30 mouse cellular contexts compared by ENCODE assay signal in genomic region chr5:108347843-108348242, GRCm38 (mm10). TPM values are rescaled to one million over a fixed set of nuclear protein-coding genes. Genes with fewer than 3 reads are reported as not detected.
DNase-seq lines count a peak whose midpoint lies in the region; ATAC-seq and TF ChIP-seq lines count a peak whose summit lies in the region.
"Had no signal": no experiment of that assay in that cellular context is flagged by ENCODE, and none has a peak within 500 bp of the region (broad histone marks: within the 10 kb centered on the region; RNA-seq: fewer than 3 reads in every experiment).

No protein-coding gene starts in this region.

- no peak overlapping the region for H3K27ac ChIP-seq in forebrain, postnatal 0 days (ENCODE audit: low read depth, low read length)
- no peak overlapping the region for H3K27ac ChIP-seq in forebrain, embryonic 16.5 days (ENCODE audit: low read length)
- H3K27ac ChIP-seq in left cerebral cortex, adult 2 months = no peak overlapping the region
- H3K27ac ChIP-seq: embryonic facial prominence, embryonic 12.5 days; embryonic facial prominence, embryonic 15.5 days; gastrocnemius, adult 2 months; heart, embryonic 15.5 days; hindbrain, embryonic 14.5 days; hindbrain, postnatal 0 days had no signal

- H3K36me3 ChIP-seq in forebrain, postnatal 0 days (ENCODE audit: insufficient read depth) = peaks cover 38% of the 10 kb centered on the region
- peaks cover 16% of the 10 kb centered on the region; the same call in 1 of the 2 replicates for H3K36me3 ChIP-seq in forebrain, embryonic 16.5 days (ENCODE audit: control insufficient read depth, insufficient read depth)

- H3K4me2 ChIP-seq in forebrain, postnatal 0 days (ENCODE audit: low read depth) = no peak overlapping the region
- no peak overlapping the region for H3K4me2 ChIP-seq in forebrain, embryonic 16.5 days (ENCODE audit: low read length)
- H3K4me2 ChIP-seq: embryonic facial prominence, embryonic 12.5 days; embryonic facial prominence, embryonic 15.5 days; heart, embryonic 12.5 days; heart, embryonic 15.5 days; hindbrain, embryonic 14.5 days had no signal

- DNase-seq in forebrain, postnatal 0 days = no peak
- no peak for DNase-seq in left cerebral cortex, adult 2 months (ENCODE audit: extremely low spot score in 1 of 2, low spot score in 2 of 2)
- DNase-seq in left cerebral cortex, postnatal 14 days (ENCODE audit: low spot score in 2 of 2) = no peak
- peak; percentile 7 for DNase-seq in NIH3T3 (ENCODE audit: low read depth)
- DNase-seq in cerebellum, postnatal 36 days = no peak
- DNase-seq: adrenal gland, adult 8-10 months; adrenal gland, postnatal 25 days; B cell, adult 2 months; cerebellum, adult 18-20 months; cerebellum, adult 9-10 months; cerebellum, postnatal 14 days; gastrocnemius, adult 2 months; gastrocnemius, postnatal 14 days; heart, adult 18-20 months; heart, postnatal 10 days; heart, postnatal 4 days had no signal

- 0 out of 2 replicates have a peak, but pooled peaks have one; percentile 7 for TF ChIP-seq CTCF in forebrain, postnatal 0 days (IDR thresholded peaks at IDR 0.05; ENCODE audit: low read depth)
- TF ChIP-seq CTCF in left cerebral cortex, adult 2 months (IDR thresholded peaks at IDR 0.05) = peak; percentile 14

- no peak overlapping the region for H3K4me3 ChIP-seq in forebrain, postnatal 0 days (ENCODE audit: low read depth, low read length)
- no peak overlapping the region for H3K4me3 ChIP-seq in forebrain, embryonic 16.5 days (replicated peaks; ENCODE audit: low read length)
- no peak overlapping the region for H3K4me3 ChIP-seq in left cerebral cortex, adult 2 months
- H3K4me3 ChIP-seq: embryonic facial prominence, embryonic 12.5 days; embryonic facial prominence, embryonic 15.5 days; gastrocnemius, adult 2 months; heart, embryonic 12.5 days; heart, embryonic 15.5 days had no signal

- H3K9me3 ChIP-seq in forebrain, postnatal 0 days (ENCODE audit: low read length) = no peaks in the 10 kb centered on the region
- H3K9me3 ChIP-seq in forebrain, embryonic 16.5 days (ENCODE audit: control insufficient read depth, low read length) = no peaks in the 10 kb centered on the region
- H3K9me3 ChIP-seq: embryonic facial prominence, embryonic 12.5 days; embryonic facial prominence, embryonic 15.5 days; heart, embryonic 12.5 days; heart, embryonic 15.5 days had no signal

- H3K27me3 ChIP-seq in forebrain, postnatal 0 days (ENCODE audit: insufficient read depth, low read length) = no peaks in the 10 kb centered on the region
- H3K27me3 ChIP-seq in forebrain, embryonic 16.5 days (replicated peaks; ENCODE audit: control insufficient read depth, insufficient read depth, low read length) = no peaks in the 10 kb centered on the region
- H3K27me3 ChIP-seq: embryonic facial prominence, embryonic 12.5 days; embryonic facial prominence, embryonic 15.5 days; heart, embryonic 12.5 days; heart, embryonic 15.5 days had no signal

- intact Hi-C loops in left cerebral cortex, adult 2 months (cut with DNase I) = no loop called here
- intact Hi-C loops in left cerebral cortex, postnatal 14 days (cut with DNase I) = no loop called here

- H3K4me1 ChIP-seq in forebrain, postnatal 0 days (ENCODE audit: insufficient read depth) = no peaks in the 10 kb centered on the region
- H3K4me1 ChIP-seq in forebrain, embryonic 16.5 days (replicated peaks; ENCODE audit: control insufficient read depth, insufficient read depth, low read length) = no peaks in the 10 kb centered on the region
- H3K4me1 ChIP-seq: embryonic facial prominence, embryonic 12.5 days; embryonic facial prominence, embryonic 15.5 days; heart, embryonic 12.5 days; heart, embryonic 15.5 days had no signal

- H3K9ac ChIP-seq in forebrain, postnatal 0 days = no peak overlapping the region; the same call in 1 of the 2 replicates
- no peak overlapping the region for H3K9ac ChIP-seq in forebrain, embryonic 16.5 days (replicated peaks; ENCODE audit: low read depth, low read length)
- H3K9ac ChIP-seq: embryonic facial prominence, embryonic 12.5 days; embryonic facial prominence, embryonic 15.5 days; heart, embryonic 12.5 days; heart, embryonic 15.5 days; hindbrain, embryonic 14.5 days had no signal

- WGBS in forebrain, postnatal 0 days = 90% methylated on average over 6 of the region's 6 CpGs
- 90% methylated on average over 6 of the region's 6 CpGs for WGBS in forebrain, embryonic 16.5 days

- ATAC-seq in forebrain, postnatal 0 days = no peak
- no peak for ATAC-seq in forebrain, embryonic 16.5 days
- ATAC-seq: activated CD4-positive, CD25-positive, alpha-beta regulatory T cell, adult 4 months; forebrain, embryonic 14.5 days; hindbrain, postnatal 0 days; inflammation-experienced regulatory T-cells, adult 6 months; intestine, embryonic 16.5 days had no signal

RNA-seq across cellular contexts. Expression of gene Gm42517, which starts 19.9 kb away (rescaled TPM):
- total RNA-seq in forebrain, postnatal 0 days (2014; rRNA removed) = 65.7 and 66.7 TPM in 2 replicates
- 5.2 and 6.2 TPM in 2 replicates for polyA plus RNA-seq in forebrain, postnatal 0 days (2015; fragmentation: Nextera tagmentation; extraction: Ambion mirVana)
- polyA plus RNA-seq in forebrain, embryonic 16.5 days (2015; fragmentation: Nextera tagmentation; extraction: Ambion mirVana) = 1.2 and 1.4 TPM in 2 replicates
- 10 to 100 TPM; 59.8 to 70.1 TPM for total RNA-seq in left cerebral cortex, adult 2 months (2021)
- total RNA-seq in left cerebral cortex, postnatal 14 days (2021) = 10 to 100 TPM; 76.9 to 78.2 TPM
- total RNA-seq: MEL had no signal
- polyA plus RNA-seq: activated CD4-positive, CD25-positive, alpha-beta regulatory T cell, adult 4 months; embryonic facial prominence, embryonic 12.5 days; heart, embryonic 12.5 days; heart, embryonic 15.5 days; inflammation-experienced regulatory T-cells, adult 6 months had no signal

RNA-seq across cellular contexts. Expression of gene Pigg, which starts 35.4 kb away (rescaled TPM):
- total RNA-seq in forebrain, postnatal 0 days (2014; rRNA removed) = 6.0 and 6.6 TPM in 2 replicates
- 1.2 and 2.2 TPM in 2 replicates for polyA plus RNA-seq in forebrain, postnatal 0 days (2015; fragmentation: Nextera tagmentation; extraction: Ambion mirVana)
- 6.8 and 7.5 TPM in 2 replicates for polyA plus RNA-seq in forebrain, embryonic 16.5 days (2015; fragmentation: Nextera tagmentation; extraction: Ambion mirVana)
- total RNA-seq in left cerebral cortex, adult 2 months (2021) = 10 to 100 TPM; 13.1 to 14.1 TPM
- total RNA-seq in left cerebral cortex, postnatal 14 days (2021) = 10 to 100 TPM; 10.5 to 10.7 TPM

RNA-seq across cellular contexts. Expression of gene Pde6b, which starts 40.3 kb away (rescaled TPM):
- total RNA-seq in forebrain, postnatal 0 days (2014; rRNA removed) = 0.05 TPM in 1 of 2 replicates, not detected in the other
- polyA plus RNA-seq in forebrain, postnatal 0 days (2015; fragmentation: Nextera tagmentation; extraction: Ambion mirVana) = 0.12 TPM in 1 of 2 replicates, not detected in the other
- 0.20 TPM in 1 of 2 replicates, not detected in the other for polyA plus RNA-seq in forebrain, embryonic 16.5 days (2015; fragmentation: Nextera tagmentation; extraction: Ambion mirVana)
- under 1 TPM; 0.28 to 0.48 TPM for total RNA-seq in left cerebral cortex, adult 2 months (2021)
- total RNA-seq in left cerebral cortex, postnatal 14 days (2021) = under 1 TPM; 0.13 to 0.19 TPM
- total RNA-seq: adrenal gland, adult 8-10 months; adrenal gland, postnatal 25 days; common myeloid progenitor, adult 5-6 weeks; gastrocnemius, adult 2 months; gastrocnemius, postnatal 14 days; gastrocnemius, postnatal 4 days; heart, adult 18-20 months; heart, postnatal 10 days; heart, postnatal 4 days; hindbrain, postnatal 0 days had no signal
- polyA plus RNA-seq: forebrain, embryonic 14.5 days had no signal
